13 mouse cellular contexts compared by ENCODE assay signal in genomic region chr13:11549644-11550043, GRCm38 (mm10).
"Had no signal": no experiment of that assay in that cellular context is flagged by ENCODE, and none has a peak within 500 bp of the region (broad histone marks: within the 10 kb centered on the region; RNA-seq: fewer than 3 reads in every experiment).

No protein-coding gene starts in this region.

- ATAC-seq: midbrain, embryonic 16.5 days had no signal

- H3K27ac ChIP-seq: midbrain, embryonic 10.5 days; midbrain, embryonic 12.5 days; neural tube, embryonic 12.5 days had no signal

- H3K4me3 ChIP-seq: midbrain, embryonic 10.5 days; midbrain, embryonic 12.5 days; neural tube, embryonic 12.5 days had no signal

- H3K4me1 ChIP-seq: midbrain, embryonic 10.5 days; midbrain, embryonic 12.5 days; neural tube, embryonic 12.5 days had no signal

- H3K36me3 ChIP-seq: midbrain, embryonic 10.5 days; midbrain, embryonic 12.5 days; neural tube, embryonic 12.5 days had no signal

- DNase-seq: lung, adult 18-20 months; lung, embryonic 14.5 days; lung, postnatal 10 days; lung, postnatal 4 days; midbrain, embryonic 14.5 days; right cerebral cortex, postnatal 14 days; thymus, adult 18-20 months; thymus, postnatal 14 days; thymus, postnatal 36 days had no signal

- H3K9ac ChIP-seq: lung, embryonic 14.5 days; midbrain, embryonic 12.5 days; neural tube, embryonic 12.5 days had no signal

- H3K9me3 ChIP-seq: midbrain, embryonic 10.5 days; midbrain, embryonic 12.5 days; neural tube, embryonic 12.5 days had no signal

- H3K27me3 ChIP-seq: midbrain, embryonic 12.5 days; neural tube, embryonic 12.5 days had no signal

- H3K4me2 ChIP-seq: lung, embryonic 14.5 days; midbrain, embryonic 12.5 days; neural tube, embryonic 12.5 days had no signal
